Mouse (Mus musculus) urinary bladder, postnatal 10 days (tissue): ENCODE results near the gene Cdc42bpb.

Source experiments
- DNase-seq: peaks from one replicate; pipeline ENCODE4 v3.0.0; 2022; ENCODE audit warnings: low spot score

Cdc42bpb gene

GRCm38 (mm10) chr12:111385883-111386641, 8.5 kb upstream of the Cdc42bpb start:
- no peak for DNase-seq

- no peak for DNase-seq
These were observed 1.3 kb upstream of the Cdc42bpb start for GRCm38 (mm10) chr12:111378812-111379211.

GRCm38 (mm10) chr12:111377986-111378490, 520 bp upstream of the Cdc42bpb start:
- no peak for DNase-seq

GRCm38 (mm10) chr12:111376826-111377331, 639 bp downstream of the Cdc42bpb start:
- DNase-seq = no peak

GRCm38 (mm10) chr12:111376053-111376452, 1.5 kb downstream of the Cdc42bpb start:
- DNase-seq = no peak

- no peak for DNase-seq
These were observed 2.0 kb downstream of the Cdc42bpb start for GRCm38 (mm10) chr12:111375559-111375958.

- no peak for DNase-seq
These were observed 2.8 kb downstream of the Cdc42bpb start for GRCm38 (mm10) chr12:111374727-111375126.

GRCm38 (mm10) chr12:111373411-111373810, 4.1 kb downstream of the Cdc42bpb start:
- no peak for DNase-seq

GRCm38 (mm10) chr12:111371905-111372304, 5.6 kb downstream of the Cdc42bpb start:
- DNase-seq = no peak

- DNase-seq = no peak
These were observed 7.3 kb downstream of the Cdc42bpb start for GRCm38 (mm10) chr12:111370249-111370648.

GRCm38 (mm10) chr12:111367065-111367464, 10.5 kb downstream of the Cdc42bpb start:
- no peak for DNase-seq

- DNase-seq = no peak
These were observed 13.3 kb downstream of the Cdc42bpb start for GRCm38 (mm10) chr12:111364234-111364633.

GRCm38 (mm10) chr12:111361319-111362098, 16.0 kb downstream of the Cdc42bpb start:
- no peak for DNase-seq

GRCm38 (mm10) chr12:111360671-111361070, 16.8 kb downstream of the Cdc42bpb start:
- no peak for DNase-seq

- DNase-seq = no peak
These were observed 21.3 kb downstream of the Cdc42bpb start for GRCm38 (mm10) chr12:111356216-111356615.

GRCm38 (mm10) chr12:111354142-111354541, 23.4 kb downstream of the Cdc42bpb start:
- DNase-seq = no peak

- DNase-seq = peak; percentile 26
These were observed 24.0 kb downstream of the Cdc42bpb start for GRCm38 (mm10) chr12:111353439-111353915.

GRCm38 (mm10) chr12:111353008-111353407, 24.5 kb downstream of the Cdc42bpb start:
- DNase-seq = no peak

GRCm38 (mm10) chr12:111352520-111352919, 25.0 kb downstream of the Cdc42bpb start:
- DNase-seq = no peak

GRCm38 (mm10) chr12:111349540-111350231, 27.8 kb downstream of the Cdc42bpb start:
- DNase-seq = no peak

GRCm38 (mm10) chr12:111343956-111344355, 33.6 kb downstream of the Cdc42bpb start:
- no peak for DNase-seq

GRCm38 (mm10) chr12:111340692-111341091, 36.8 kb downstream of the Cdc42bpb start:
- DNase-seq = no peak
